Mouse (Mus musculus): ENCODE measurements around the gene Ggn. TPM values are rescaled to one million over a fixed set of nuclear protein-coding genes. Genes with fewer than 3 reads are reported as not detected.
A peak's percentile ranks its signal among the peaks of the same experiment; 100 is the strongest.

The Ggn gene
- total RNA-seq, 1 experiment = 0.67 TPM

- in situ Hi-C loops (cut with MboI; ENCODE audit: low sequenced_read_pairs in 2 of 2, unreplicated experiment in 2 of 2) = no loop called here
- Histone ChIP-seq H3K36me3 (ENCODE audit: control insufficient read depth, insufficient read depth, low read length, poor library complexity, severe bottlenecking) (no peaks in the 10 kb centered on the region; the same call in 1 of the 2 replicates), H3K4me3 (ENCODE audit: insufficient read depth in 1 of 2, low read depth in 1 of 2, low read length in 2 of 2, poor library complexity in 1 of 2, severe bottlenecking in 1 of 2) (no peak overlapping the region), H3K27ac (ENCODE audit: insufficient read depth, low read depth, low read length, poor library complexity, severe bottlenecking) (no peak overlapping the region), H3K9ac (ENCODE audit: insufficient read depth, low read depth, low read length, poor library complexity, severe bottlenecking) (no peak overlapping the region), H3K4me1 (ENCODE audit: control insufficient read depth in 2 of 2, insufficient read depth in 2 of 2, low read length in 2 of 2, poor library complexity in 1 of 2) (no peaks in the 10 kb centered on the region; a peak in 1 of 4 replicates), H3K9me3 (ENCODE audit: control insufficient read depth, insufficient read depth, low read depth, low read length) (no peaks in the 10 kb centered on the region)
- no peak for DNase-seq (ENCODE audit: low read depth, low spot score)
- TF ChIP-seq ZC3H11A (IDR thresholded peaks at IDR 0.05; ENCODE audit: borderline replicate concordance, low read depth, low read length) (no peak), ZNF384 (IDR thresholded peaks at IDR 0.05; ENCODE audit: low read depth, low read length) (no peak), HCFC1 (IDR thresholded peaks at IDR 0.05; ENCODE audit: borderline replicate concordance, insufficient read depth, low read length) (no peak), CHD2 (IDR thresholded peaks at IDR 0.05; ENCODE audit: low read depth, low read length) (no peak), MAFK (IDR thresholded peaks at IDR 0.05; ENCODE audit: insufficient read depth, low read depth, low read length) (no peak)
Observed at GRCm38 (mm10) chr7:29148771-29149170, 21.2 kb upstream of the Ggn start.

DNA sequence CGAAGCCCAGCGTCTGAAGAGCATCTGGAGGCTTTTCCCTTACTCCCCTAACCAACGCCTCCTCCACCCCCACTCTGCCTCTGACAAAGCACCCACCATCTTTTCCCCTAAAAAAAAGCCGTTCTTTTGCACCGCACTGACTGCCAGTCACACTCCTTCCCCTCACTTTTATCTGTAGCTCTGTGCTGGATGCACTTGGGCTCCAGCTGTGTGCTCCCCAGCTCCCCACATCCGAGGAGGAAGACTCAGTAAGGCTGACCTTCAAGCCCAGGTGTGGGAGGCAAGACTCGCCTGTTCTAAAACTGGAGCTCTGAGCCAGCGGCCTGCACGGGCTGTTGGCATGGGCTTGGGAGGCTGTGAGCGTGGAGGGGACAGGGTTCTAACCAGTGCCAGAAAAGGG is 18.5 kb upstream of the Ggn start:
- Histone ChIP-seq H3K36me3 (ENCODE audit: control insufficient read depth, insufficient read depth, low read length, poor library complexity, severe bottlenecking) (no peaks in the 10 kb centered on the region; the same call in 1 of the 2 replicates), H3K9me3 (ENCODE audit: control insufficient read depth, insufficient read depth, low read depth, low read length) (no peaks in the 10 kb centered on the region), H3K4me1 (ENCODE audit: control insufficient read depth in 2 of 2, insufficient read depth in 2 of 2, low read length in 2 of 2, poor library complexity in 1 of 2) (peaks cover 0 to 4% of the 10 kb centered on the region in 2 experiments; a peak in 1 of 4 replicates), H3K9ac (ENCODE audit: insufficient read depth, low read depth, low read length, poor library complexity, severe bottlenecking) (no peak overlapping the region), H3K27ac (ENCODE audit: insufficient read depth, low read depth, low read length, poor library complexity, severe bottlenecking) (no peak overlapping the region), H3K4me3 (ENCODE audit: insufficient read depth in 1 of 2, low read depth in 1 of 2, low read length in 2 of 2, poor library complexity in 1 of 2, severe bottlenecking in 1 of 2) (no peak overlapping the region)
- no peak for TF ChIP-seq CHD2 (IDR thresholded peaks at IDR 0.05; ENCODE audit: low read depth, low read length)
- no peak for TF ChIP-seq MAFK (IDR thresholded peaks at IDR 0.05; ENCODE audit: insufficient read depth, low read depth, low read length)
- TF ChIP-seq HCFC1 (IDR thresholded peaks at IDR 0.05; ENCODE audit: borderline replicate concordance, insufficient read depth, low read length) = no peak
- TF ChIP-seq ZC3H11A (IDR thresholded peaks at IDR 0.05; ENCODE audit: borderline replicate concordance, low read depth, low read length) = no peak
- TF ChIP-seq ZNF384 (IDR thresholded peaks at IDR 0.05; ENCODE audit: low read depth, low read length) = no peak
- no peak for DNase-seq (ENCODE audit: low read depth, low spot score)
- in situ Hi-C loops (cut with MboI; ENCODE audit: low sequenced_read_pairs in 2 of 2, unreplicated experiment in 2 of 2) = no loop called here

- Histone ChIP-seq H3K27ac (ENCODE audit: insufficient read depth, low read depth, low read length, poor library complexity, severe bottlenecking) (no peak overlapping the region), H3K36me3 (ENCODE audit: control insufficient read depth, insufficient read depth, low read length, poor library complexity, severe bottlenecking) (no peaks in the 10 kb centered on the region), H3K4me3 (ENCODE audit: insufficient read depth in 1 of 2, low read depth in 1 of 2, low read length in 2 of 2, poor library complexity in 1 of 2, severe bottlenecking in 1 of 2) (no peak overlapping the region), H3K4me1 (ENCODE audit: control insufficient read depth in 2 of 2, insufficient read depth in 2 of 2, low read length in 2 of 2, poor library complexity in 1 of 2) (peaks cover 3 to 11% of the 10 kb centered on the region in 2 experiments; a peak in 2 of 4 replicates), H3K9ac (ENCODE audit: insufficient read depth, low read depth, low read length, poor library complexity, severe bottlenecking) (no peak overlapping the region), H3K9me3 (ENCODE audit: control insufficient read depth, insufficient read depth, low read depth, low read length) (no peaks in the 10 kb centered on the region)
- DNase-seq (ENCODE audit: low read depth, low spot score) = no peak
- no peak for TF ChIP-seq ZNF384 (IDR thresholded peaks at IDR 0.05; ENCODE audit: low read depth, low read length)
- TF ChIP-seq ZC3H11A (IDR thresholded peaks at IDR 0.05; ENCODE audit: borderline replicate concordance, low read depth, low read length) = 0 out of 2 replicates have a peak, but pooled peaks have one; percentile 2
- in situ Hi-C loops (cut with MboI; ENCODE audit: low sequenced_read_pairs in 2 of 2, unreplicated experiment in 2 of 2) = no loop called here
Observed at GRCm38 (mm10) chr7:29154018-29154720, 15.8 kb upstream of the Ggn start.

- Histone ChIP-seq H3K36me3 (ENCODE audit: control insufficient read depth, insufficient read depth, low read length, poor library complexity, severe bottlenecking) (no peaks in the 10 kb centered on the region), H3K9ac (ENCODE audit: insufficient read depth, low read depth, low read length, poor library complexity, severe bottlenecking) (peak overlapping the region; percentile 79), H3K4me3 (ENCODE audit: insufficient read depth in 1 of 2, low read depth in 1 of 2, low read length in 2 of 2, poor library complexity in 1 of 2, severe bottlenecking in 1 of 2) (peak overlapping the region; percentile 83 to 89), H3K27ac (ENCODE audit: insufficient read depth, low read depth, low read length, poor library complexity, severe bottlenecking) (peak overlapping the region; percentile 15; the same call in 1 of the 2 replicates), H3K4me1 (ENCODE audit: control insufficient read depth in 2 of 2, insufficient read depth in 2 of 2, low read length in 2 of 2, poor library complexity in 1 of 2) (peaks cover 3 to 12% of the 10 kb centered on the region in 2 experiments; a peak in 2 of 4 replicates), H3K9me3 (ENCODE audit: control insufficient read depth, insufficient read depth, low read depth, low read length) (no peaks in the 10 kb centered on the region)
- no peak for TF ChIP-seq CHD2 (IDR thresholded peaks at IDR 0.05; ENCODE audit: low read depth, low read length)
- TF ChIP-seq HCFC1 (IDR thresholded peaks at IDR 0.05; ENCODE audit: borderline replicate concordance, insufficient read depth, low read length) = no peak
- no peak for TF ChIP-seq ZC3H11A (IDR thresholded peaks at IDR 0.05; ENCODE audit: borderline replicate concordance, low read depth, low read length)
- TF ChIP-seq ZNF384 (IDR thresholded peaks at IDR 0.05; ENCODE audit: low read depth, low read length) = no peak
- no peak for TF ChIP-seq MAFK (IDR thresholded peaks at IDR 0.05; ENCODE audit: insufficient read depth, low read depth, low read length)
- no peak for DNase-seq (ENCODE audit: low read depth, low spot score)
- in situ Hi-C loops (cut with MboI; ENCODE audit: low sequenced_read_pairs in 2 of 2, unreplicated experiment in 2 of 2) = no loop called here
Observed at GRCm38 (mm10) chr7:29155196-29155837, 14.7 kb upstream of the Ggn start.

Data from ES-E14 (cell line).